Mouse (Mus musculus) liver, embryonic 16.5 days (tissue): ENCODE measurements around the gene Ahdc1. TPM values are rescaled to one million over a fixed set of nuclear protein-coding genes. Genes with fewer than 3 reads are reported as not detected.

Experiments
- polyA plus RNA-seq: library from polyadenylated mRNA; unstranded; fragments of >200 nt; fragmentation: Nextera tagmentation; extraction: Ambion mirVana; gene quantifications from 2 replicates; pipeline ENCODE4 v1.2.1, GENCODE M21; 2015

Ahdc1 gene
- polyA plus RNA-seq, 1 experiment from 2014 or later, result 1.6 TPM

Other genes with a start within 250 kb of the Ahdc1 start
- gene Rpa2, start 242.9 kb upstream of the Ahdc1 start, polyA plus RNA-seq, result 65.4 and 72.6 TPM in 2 replicates
- gene Themis2, start 214.9 kb upstream of the Ahdc1 start, polyA plus RNA-seq, result 2.6 and 3.2 TPM in 2 replicates
- gene Ppp1r8, start 168.1 kb upstream of the Ahdc1 start, polyA plus RNA-seq, result 21.6 and 22.0 TPM in 2 replicates
- gene Stx12, start 126.8 kb upstream of the Ahdc1 start, polyA plus RNA-seq, result 15.0 and 17.1 TPM in 2 replicates
- 24.6 and 27.7 TPM in 2 replicates for gene Fam76a, start 88.7 kb upstream of the Ahdc1 start, polyA plus RNA-seq
- 2.4 and 3.2 TPM in 2 replicates for gene Fgr, start 37.2 kb upstream of the Ahdc1 start, polyA plus RNA-seq
- gene Wasf2, start 119.2 kb downstream of the Ahdc1 start, polyA plus RNA-seq, result 41.4 and 42.7 TPM in 2 replicates
- 0.13 TPM in 1 of 2 replicates, not detected in the other for gene Cd164l2, start 200.9 kb downstream of the Ahdc1 start, polyA plus RNA-seq
- not detected in 2 replicates for gene Gpr3, start 201.3 kb downstream of the Ahdc1 start, polyA plus RNA-seq
- gene Map3k6, start 229.6 kb downstream of the Ahdc1 start, polyA plus RNA-seq, result 2.2 and 3.0 TPM in 2 replicates